Mouse (Mus musculus) cerebellum, adult 8-10 months (tissue): Measurements from ENCODE around the gene Grk4.
"Not testable (repeated sequence)": the region's sequence is repeated elsewhere in the genome, so short reads cannot be mapped to it uniquely, and the experiment has no call there.

Experiments
- DNase-seq: peaks from one replicate; pipeline ENCODE4 v3.0.0; 2022

Grk4 gene

DNA sequence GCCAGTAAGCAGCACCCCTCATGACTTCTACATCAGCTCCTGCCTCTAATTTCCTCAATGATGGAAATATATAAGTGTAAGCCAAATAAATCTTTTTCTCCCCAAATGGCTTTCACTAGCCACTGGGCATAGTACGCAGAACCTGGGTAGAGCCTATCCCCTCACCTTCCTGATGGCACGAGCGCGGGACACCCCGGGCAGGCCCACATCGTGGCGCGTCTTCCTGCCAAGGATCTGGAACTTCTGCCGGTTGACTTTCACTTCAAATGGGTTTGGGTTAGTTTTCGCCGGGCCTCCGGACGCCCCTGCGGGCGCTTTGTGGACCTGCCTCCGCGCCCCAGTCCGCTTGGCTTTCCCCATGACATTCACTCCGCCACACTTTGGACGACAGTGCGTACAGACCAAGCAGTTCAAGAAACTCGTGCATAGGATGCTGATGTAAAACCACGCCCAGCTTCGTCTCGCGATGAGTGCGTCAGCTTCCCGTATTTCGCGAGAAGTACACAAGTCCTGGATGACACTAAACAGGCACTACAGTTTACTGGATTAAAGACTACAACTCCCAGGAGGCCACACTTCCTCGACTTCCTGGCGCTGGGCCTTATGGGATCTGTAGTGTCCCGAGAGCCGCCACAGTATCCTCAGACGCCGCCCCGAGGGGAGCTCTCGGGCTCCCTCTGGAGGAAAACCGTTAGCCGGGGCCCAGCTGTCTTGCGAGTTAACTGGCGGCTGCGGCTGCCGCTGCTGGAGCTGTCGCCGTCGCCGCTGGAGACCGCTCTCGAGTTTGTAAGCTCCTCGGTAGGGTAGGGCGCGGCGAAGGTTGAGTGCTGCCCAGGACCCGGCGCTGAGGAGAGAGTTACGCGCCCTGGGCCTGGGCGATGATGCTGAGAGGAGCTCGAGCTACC is at the start of gene Grk4, which contains the start of gene Nop14:
Grk4 (plus strand) TSS at position 694 of the 905 bp plus-strand sequence.
Nop14 (minus strand) TSS at position 463 of the 905 bp plus-strand sequence.
- DNase-seq = peak; percentile 99

DNA sequence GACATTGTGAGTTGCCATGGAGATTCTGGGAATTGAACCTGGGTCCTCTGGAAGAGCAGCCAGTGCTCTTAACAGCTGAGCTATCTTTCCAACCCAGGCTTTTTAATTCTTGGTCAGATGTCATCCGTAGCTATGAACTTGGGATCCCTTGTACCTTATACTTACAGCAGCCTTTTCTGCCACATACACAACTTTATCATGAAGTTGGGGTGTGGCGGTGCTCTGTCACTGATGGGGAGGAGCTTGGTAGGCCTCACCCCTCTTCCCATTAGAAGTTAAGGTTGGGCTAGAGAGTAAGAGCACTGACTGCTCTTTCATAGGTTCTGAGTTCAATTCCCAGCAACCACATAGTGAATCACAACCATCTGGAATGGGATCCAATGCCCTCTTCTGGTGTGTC is 27.2 kb upstream of the Grk4 start:
- DNase-seq = no peak

DNA sequence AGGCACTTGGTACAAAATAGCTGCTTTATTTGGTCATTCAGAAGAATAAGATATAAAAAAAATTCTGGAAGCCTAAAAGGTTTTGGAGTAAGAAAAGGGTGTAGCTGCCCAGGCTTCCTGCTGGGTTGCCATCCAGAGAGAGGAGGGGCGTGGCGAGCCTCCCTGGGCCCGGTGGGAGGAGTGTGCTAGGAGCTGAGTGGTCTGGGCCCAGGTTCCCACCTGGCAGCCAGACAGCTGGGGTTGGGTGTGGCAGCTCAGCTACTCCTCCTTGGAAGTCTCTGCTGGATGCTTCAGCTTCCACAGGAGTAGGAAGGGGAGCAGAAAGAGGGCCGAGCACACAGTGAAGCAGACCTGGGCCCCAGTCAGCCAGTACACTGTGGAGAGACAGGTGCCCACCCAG is 26.5 kb upstream of the Grk4 start:
- no peak for DNase-seq

DNA sequence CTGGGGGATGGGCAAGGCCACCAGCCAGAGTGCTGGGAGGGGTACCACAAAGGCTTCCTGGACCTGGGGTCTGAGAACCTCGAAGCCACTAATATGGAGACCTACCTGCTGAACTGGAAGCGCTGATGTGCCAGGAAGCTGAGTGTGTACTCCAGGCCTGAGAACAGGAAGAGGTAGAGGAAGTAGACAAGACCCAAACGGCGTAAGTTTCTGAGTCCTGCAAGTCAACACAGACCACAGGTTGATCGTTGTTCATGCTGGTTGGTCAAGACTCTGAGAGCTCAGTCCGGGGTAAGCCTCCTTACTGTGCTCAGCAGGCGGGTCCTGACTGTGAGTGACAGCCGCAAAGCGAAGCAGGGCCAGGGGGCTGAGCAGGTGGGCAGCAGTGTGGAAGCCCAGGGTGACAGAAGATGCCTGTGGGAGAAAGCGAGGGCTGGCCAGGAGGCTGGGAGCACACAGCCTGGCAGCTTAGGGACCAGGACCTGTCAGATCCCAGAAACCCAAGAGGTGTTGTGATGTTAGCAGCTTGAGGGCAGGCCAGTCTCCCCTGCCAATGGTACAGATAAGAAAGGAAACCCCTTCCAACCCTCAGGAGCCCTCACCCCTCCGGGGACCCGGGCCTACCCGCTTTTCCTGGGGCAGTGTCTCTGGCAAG is 25.3 kb upstream of the Grk4 start:
- DNase-seq = no peak

DNA sequence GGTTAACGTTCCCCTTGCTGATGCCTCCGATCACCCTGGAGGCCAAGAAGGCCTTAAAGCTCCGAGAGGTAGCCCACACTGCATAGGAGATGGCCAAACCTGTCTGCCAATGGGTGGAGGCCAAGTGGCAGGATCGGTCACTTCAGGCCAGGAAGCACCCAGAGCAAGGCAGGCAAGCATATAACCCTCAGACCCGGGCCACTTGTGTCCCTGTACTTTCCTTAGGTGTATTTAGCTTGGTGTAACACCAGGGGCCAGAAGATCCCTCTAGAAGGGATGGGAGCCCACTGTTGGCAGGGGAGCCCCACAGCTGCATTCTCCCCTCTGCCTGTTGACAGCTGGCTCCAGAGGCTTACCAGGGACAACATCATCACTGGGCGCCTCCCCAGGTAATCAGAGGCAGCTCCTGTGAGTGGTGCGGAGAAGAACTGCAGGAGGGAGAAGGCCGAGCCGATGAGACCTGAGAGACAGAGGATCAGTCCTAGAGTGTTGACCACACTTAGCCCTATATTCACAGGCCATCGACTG is 24.4 kb upstream of the Grk4 start:
- DNase-seq = peak; percentile 36

DNA sequence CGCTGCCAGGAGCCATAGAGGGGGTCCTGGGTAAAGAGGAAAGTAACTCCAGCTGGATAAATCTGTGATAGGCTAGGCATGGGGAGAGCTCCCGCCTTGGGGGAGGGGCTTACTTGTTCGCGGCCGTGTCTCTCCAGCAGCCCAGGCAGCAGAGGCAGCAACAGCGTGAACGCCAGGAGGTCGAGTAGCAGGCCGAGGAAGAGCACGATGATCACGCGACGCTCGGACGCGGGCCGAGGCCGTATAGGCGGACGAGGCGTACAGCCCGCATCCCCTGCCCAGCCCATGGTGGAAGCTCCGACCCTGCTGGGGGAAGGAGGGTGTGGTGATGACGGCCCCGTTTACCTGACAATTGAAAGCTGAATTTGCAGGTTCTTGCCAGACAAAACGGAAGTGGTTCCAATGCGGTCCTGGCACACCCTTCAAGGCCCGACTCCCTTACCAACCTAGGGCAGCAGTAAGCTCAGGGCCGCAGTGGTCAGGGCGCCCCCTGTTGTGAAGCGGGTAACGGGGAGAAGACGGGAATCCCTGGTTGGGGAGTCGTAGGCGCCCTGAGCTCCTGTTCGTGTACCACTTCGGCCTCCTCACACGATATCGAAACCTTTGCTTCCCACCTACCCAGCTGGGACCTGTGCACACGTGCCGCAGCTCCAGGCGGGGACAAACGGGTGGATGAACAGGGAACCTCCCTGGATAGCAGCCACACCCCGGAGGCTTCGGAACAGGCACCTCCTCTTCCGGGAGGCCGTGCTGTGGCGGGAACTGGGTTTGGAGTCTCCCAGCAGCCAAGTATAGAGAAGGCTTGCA is 23.5 kb upstream of the Grk4 start, which contains the start of gene Mfsd10:
Mfsd10 (minus strand) TSS at position 732 of the 807 bp plus-strand sequence.
- DNase-seq = peak; percentile 72

DNA sequence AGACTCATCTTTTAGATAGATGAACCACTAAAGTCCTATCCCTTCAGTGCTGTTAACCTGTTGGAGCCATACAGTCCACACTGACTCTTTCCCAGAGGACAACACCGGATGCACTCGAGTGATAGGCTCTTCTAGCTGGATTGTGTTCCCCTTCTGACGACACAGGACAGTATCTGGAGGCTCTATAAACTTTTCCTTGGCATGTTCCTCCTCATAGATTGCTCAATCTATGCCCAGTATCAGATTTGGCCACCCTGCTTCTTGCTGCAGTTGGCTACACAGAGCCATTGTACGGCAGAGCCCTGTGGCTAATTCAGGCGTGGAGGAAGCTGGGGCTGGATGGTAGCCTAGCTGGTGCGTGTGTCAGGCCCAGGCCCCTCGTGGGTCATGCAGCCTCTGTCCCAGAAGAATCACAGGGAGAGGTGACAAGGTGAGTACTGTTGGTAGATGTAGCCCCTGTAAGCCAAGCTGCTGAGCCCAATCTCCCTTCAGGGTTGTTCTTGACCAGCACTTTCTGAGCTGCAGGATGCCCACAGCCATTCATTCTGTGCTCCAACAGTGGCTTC is 22.5 kb upstream of the Grk4 start:
- DNase-seq = no peak

DNA sequence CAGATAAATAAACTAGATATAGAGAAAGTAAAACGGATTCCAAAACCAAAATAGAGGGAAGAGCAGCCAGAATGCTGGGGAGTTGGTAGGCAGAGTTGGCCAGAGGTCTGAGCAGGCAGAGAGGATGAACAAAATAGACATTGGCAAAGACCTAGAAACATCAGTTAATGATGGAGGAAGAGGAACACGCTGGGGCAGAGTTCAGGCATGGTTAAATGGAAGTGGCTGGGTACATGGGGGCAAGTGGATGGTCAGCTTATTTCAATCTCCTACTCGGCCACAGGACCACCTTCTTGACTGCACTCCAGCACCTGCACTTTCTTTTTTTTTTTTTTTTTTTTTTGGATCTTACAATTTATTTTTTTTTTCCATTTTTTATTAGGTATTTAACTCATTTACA is 18.2 kb upstream of the Grk4 start:
- no peak for DNase-seq

DNA sequence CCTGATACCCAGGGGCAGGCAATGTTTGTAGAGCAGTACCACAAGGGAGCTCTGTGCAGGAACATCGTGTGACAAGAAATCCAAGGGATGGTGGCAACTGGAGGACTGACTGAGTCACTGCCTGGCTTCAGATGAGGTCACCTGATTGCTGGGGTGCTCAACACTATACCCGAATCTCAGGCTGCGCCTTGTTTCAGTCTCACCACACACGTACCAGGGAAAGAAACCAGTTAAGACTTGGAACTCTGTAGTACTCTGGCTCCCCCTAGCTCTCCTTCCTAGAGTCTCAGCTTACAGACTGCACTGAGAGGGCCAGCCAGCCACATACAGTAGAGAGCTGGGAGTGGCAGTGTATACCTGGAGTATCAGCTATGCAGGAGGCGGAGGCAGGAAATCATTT is 17.2 kb upstream of the Grk4 start:
- no peak for DNase-seq

DNA sequence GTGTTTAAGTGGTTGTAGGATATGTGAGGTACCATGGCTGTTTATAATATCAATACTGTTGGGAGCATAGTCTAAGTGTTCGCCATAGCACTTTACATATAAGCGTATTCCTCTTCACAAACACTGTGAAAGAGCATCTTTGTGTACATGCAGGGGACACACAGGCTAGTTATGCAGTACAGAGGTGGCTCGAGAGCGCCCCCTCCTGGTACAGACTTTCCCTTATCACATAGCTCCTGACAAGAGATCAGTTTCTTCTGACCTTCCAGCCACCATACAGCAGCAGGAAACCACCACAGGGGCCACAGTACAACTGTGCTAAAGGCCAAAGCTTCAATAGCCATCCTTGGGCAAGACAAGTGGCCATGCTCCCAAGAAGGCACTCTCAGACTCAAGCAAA is 12.6 kb upstream of the Grk4 start:
- peak; percentile 70 for DNase-seq

DNA sequence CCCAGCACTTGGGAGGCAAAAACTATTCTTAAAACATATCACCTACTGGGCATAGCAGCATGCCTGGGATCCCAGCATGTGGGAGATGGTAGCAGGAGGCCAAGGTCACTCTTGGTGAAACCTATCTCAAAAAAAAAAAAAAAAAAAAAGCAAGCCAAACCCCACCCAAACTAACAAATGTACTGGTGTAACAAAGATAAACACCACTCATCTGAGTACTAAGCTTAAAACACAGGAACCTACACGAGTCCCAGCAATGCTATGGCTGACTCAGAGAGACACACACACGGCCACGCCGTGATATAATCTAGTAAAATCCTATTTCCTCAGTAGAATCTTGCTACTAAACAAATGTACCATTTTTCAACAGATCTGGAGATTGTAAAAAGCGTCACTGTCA is 7.2 kb upstream of the Grk4 start:
- DNase-seq = no peak

DNA sequence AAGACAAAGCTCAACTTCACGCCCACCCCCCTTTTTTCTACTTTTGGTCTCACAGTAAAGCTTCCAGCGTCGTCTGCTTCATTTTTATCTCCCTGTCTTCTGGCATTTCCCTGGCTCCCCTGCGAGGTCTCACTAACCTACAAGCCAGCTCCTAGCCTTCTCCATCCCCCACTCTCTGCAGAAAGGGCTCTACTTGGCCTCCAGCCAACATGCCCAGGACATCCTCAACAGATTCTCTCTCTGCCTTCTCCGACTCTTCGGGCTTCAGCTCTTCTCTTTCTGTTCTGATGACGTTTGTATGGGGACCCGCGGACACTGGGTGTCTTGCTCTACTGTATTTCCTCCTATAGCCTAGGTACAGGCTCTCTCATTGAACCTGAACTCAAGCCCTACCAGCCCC is 5.3 kb upstream of the Grk4 start:
- DNase-seq = no peak

DNA sequence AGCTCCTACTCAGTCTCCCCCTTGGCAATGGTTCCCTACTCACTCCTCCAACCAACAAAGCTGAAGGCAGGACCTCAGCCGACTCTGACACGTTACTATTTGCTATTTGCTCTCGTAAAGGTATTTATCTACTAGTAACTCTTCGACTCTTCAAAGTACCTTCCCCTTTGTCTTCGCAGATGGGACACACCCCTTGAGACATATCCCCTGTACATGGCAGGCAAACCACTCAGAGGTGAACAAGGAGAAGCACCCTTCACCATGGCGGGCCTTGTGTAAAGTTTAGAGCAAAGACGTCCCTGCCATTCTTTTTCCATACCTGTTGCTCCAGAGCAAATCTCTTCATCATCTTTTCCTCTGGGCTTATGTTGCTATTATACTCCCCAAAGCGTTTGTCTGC is 2.6 kb upstream of the Grk4 start:
- DNase-seq = no peak

DNA sequence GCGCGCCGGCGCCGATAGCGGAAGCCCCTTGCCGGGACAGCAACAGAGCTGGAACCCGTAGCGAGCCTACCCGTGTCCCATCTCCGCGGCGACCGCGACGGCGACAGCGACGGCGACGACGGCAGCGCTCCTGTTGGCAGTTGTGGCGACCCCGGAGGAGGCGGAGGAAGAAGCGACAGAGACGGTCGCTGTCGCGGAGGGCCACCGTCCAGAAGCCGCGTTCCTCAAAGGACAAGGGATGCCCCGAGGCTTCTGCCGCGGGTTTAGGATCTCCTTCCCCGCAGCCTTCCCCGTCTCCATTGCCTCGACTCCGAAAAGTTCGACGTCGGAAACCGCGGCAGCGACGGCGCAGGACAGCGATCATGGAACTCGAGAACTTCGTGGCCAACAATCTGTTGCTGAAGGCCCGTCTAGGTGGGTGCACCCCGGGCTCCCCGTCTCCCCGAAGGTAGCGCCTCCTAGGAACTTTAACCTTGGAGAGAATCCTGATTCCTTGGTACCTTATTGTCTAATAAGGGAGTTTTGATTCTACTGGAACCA is 482 bp downstream of the Grk4 start:
- DNase-seq = no peak

DNA sequence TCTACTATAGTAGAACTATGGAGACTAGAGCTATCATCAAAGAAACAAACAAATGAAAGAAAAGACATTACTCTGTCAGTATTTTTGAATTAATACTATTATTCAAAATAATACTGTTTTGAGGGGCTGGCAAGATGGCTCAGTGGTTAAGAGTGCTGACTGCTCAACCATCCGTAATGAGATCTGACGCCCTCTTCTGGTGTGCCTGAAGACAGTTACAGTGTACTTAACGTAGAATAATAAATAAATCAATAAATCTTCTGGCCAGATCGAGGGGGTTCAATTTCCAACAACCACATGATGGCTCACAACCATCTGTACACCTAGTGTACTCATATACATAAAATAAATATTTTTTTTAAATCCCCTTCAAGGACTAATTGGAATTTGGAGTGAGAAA is 1.7 kb downstream of the Grk4 start:
- DNase-seq = no peak

DNA sequence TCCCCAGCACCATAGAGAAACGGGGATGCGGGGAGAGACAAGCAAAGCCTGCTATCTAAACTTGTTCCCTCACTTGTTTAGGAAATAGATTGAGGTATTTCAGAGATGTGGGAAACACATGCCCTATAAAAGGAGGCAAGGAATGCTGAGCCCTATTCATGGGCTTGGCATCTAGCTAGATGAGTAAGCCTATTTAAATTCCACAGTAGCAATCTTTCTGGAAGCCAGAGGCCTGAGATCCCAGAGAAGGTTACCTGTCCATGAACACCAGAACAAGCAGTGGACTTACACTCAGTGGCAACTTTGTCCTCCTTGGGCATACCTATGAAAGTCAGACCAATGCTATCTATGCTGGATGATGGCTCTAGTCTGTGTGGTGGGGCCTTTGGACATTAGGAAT is 3.1 kb downstream of the Grk4 start:
- no peak for DNase-seq

DNA sequence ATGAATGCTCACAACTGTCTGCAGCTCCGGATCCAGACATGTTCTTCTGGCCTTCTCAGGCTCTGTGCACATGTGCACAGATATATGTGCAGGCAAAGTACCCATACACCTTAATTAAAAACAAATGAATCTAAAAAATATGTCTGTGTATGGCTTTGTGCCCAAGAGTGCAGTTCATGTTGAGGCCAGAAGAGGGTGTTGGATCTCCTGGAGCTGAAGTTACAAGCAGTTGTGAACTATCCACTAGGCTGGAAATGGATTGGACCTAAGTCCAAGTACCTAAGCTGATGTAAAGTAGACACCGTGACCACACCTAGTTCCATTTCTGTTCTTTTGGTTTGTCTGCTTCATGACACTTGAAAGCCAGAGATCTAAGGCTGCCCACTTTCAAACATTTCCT is 9.3 kb downstream of the Grk4 start:
- DNase-seq = no peak

DNA sequence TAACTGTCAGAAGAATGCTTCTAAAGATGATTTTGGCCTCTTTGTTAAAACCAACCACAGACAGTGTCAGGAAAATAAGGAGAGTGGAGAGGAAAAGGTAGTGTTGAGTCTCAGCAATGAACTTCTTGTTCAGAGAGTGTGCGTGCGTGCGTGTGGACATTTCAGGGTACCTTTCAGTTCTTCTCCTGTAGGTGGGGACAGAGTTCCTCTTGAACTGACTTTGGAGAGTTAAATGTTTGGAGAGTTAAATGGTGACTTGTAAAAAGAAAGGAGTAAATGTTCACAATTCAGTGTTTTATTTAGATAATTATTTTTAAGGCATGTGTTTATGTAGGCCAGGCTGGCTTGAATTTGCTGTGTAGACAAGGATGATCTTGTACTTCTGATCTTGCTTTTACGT is 10.1 kb downstream of the Grk4 start:
- DNase-seq = no peak

DNA sequence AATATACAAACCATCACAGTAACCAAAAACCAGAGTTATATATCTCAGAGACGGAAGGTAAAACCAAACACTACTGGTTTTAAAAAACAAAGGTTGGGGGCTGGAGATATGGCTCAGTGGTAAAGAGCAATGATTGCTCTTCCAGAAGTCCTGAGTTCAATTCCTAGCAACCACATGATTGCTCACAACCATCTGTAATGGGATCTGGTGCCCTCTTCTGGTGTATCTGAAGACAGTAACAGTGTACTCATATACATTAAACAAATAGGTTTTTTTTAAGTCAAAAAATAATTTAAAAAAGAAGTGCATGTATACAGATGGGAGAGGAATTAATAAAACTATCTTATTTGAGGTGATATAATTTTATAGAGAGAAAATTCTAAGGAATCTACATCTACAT is 29.7 kb downstream of the Grk4 start:
- DNase-seq = no peak

DNA sequence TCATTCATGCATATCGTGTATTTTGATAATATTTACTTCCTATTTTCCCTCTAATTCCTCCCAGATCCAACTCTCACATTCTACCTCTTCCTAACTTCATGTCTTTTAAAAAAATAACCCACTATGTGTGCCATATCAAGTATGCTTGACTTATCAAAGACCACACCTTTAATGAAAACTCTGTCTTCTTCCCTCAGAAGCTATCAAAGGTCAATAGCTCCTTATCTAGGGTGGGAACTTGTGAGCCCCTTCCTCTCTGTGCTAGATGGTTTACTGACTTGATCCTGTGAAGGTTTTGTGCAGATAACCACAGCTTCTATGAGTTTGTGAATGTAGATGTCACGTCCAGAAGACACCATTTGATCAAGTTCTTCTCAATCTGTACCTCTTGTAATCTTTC is 32.6 kb downstream of the Grk4 start:
- DNase-seq = no peak

DNA sequence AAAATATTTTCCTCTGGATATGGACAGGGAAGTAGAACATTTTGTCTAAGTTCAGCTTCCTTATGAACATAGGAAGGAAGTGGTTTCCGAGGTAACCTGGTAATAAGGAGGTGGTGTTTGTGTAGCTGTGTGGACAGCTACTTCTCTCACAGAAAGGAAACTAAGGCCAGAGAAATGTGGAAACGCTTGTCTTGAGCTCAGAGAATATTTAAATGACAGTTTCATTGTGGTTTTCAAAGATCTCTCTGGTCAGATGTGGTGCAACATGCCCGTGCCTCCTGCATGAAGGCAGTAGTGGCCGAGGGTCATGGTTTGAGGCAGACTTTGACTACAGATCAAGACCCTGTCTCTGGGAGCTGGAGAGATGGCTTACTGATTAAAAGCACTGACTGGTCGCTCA is 35.3 kb downstream of the Grk4 start:
- no peak for DNase-seq

DNA sequence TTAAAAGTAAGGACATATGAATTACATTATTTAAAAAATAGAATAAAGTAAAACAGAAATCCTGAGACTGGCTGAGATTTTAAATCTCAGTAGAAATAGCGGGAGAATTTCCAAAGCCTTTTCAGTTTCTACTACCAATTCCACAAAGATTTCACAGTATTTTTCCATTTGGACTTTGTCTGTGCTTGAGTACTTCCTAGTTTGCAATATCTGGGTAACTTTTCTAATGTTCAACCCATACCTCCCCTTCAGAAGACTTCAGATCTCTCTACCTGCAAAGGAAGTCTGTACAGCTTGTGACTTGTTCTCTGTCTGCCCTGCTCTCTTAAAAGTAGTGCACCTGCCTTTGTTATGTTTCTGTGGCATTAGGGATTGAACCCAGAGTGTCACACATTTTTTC is 48.3 kb downstream of the Grk4 start:
- DNase-seq = no peak

DNA sequence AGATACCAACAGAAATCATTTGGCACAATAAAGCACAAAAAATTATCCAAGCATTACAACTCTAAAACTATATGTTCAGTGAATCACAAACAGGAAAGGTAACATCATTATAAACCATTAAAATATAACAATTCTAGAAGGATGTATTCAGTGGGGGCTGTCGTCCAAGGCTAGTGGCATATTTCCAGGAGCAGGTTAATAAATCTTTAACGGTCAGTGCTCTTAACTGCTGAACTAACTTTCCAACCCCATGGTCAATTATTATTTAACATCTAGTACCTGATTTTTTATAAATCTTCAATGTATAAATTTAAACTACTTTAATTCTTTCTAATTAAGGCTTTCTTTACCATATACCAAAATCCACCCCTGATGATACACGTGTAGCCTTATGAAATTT is 54.2 kb downstream of the Grk4 start:
- not testable (repeated sequence) for DNase-seq
